Mouse (Mus musculus) c-Kit-positive CD71-negative TER-119-negative erythroid progenitor cells, embryonic 14.5 days (primary cell): ENCODE measurements at regions not wholly inside any gene's neighbourhood (a gene's known extent, or its start where the extent isn't known, plus 50 kb on each side); places are given as distances from the start of the nearest gene placed in this dataset.
"Not testable (repeated sequence)": the region's sequence is repeated elsewhere in the genome, so short reads cannot be mapped to it uniquely, and the experiment has no call there.

Experiments
- DNase-seq: peaks from one replicate; pipeline ENCODE4 v3.0.0-alpha.2; 2013; ENCODE audit warnings: low read depth

DNA sequence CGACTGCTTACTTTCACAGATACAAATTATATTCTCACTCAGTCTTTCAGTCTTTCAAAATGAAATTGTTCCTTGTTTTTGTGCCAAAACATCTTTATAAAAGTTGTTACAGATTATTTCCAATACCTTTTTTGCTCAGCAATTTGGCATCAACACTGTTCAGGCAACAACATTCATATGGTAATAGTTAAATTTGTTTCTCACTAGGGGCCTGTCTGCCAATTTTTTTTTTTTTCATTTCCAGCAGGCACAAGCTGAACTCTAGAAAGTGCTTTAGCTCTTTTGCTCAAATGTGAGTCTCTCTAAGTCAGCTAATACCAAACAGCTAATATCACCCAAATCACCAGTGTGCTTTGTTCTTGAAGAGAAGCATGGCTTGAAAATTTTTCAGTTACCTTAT is 199.4 kb downstream of the Antxr2 start:
- DNase-seq, result no peak

- DNase-seq, result no peak
Measured at GRCm38 (mm10) chr5:97817485-97817884, 213.4 kb downstream of the Antxr2 start.

DNA sequence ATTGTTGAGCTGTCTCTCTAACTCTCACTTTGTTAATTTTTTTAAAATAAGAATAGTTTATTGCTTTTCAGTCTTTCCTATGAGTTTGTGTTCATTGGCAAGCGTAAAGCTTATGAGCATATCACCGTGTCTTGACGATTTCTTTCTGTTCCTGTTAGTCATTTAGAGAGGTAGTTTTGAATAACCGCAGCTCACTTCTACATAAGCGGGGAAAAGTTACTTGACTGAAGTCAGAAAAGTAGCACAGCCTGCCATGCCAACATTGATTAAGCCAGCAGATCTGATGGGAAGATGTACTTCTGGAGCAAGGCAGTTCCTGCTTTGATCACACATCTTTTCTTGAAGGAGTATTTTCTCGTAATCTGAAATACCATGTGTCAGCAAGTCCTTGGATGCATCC is 215.5 kb downstream of the Antxr2 start:
- no peak for DNase-seq

DNA sequence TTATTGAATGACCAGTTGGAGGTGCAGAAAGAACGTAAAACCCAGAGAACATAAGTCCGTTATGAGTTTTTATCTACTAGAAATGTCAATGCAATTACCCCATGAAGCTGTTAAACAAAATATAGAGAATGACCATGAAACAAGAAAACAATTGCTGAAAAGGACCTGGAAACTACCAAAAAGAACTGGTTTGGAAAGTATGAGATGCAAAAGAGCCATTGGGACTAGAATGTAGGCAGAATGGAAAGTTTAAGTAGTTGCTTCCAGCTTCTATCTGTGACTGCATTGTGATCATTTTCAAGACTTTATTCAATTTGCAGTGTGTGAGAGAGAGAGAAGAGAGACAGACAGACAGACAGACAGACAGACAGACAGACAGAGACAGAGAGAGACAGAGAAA is 216.1 kb downstream of the Antxr2 start:
- no peak for DNase-seq

GRCm38 (mm10) chr5:97812611-97813350 is 218.1 kb downstream of the Antxr2 start:
- DNase-seq, result no peak

GRCm38 (mm10) chr5:97809007-97809406 is 221.8 kb downstream of the Antxr2 start:
- no peak for DNase-seq

- DNase-seq, result no peak
Measured at GRCm38 (mm10) chr5:97807171-97807570, 223.7 kb downstream of the Antxr2 start.

GRCm38 (mm10) chr5:97806754-97807153 is 224.1 kb downstream of the Antxr2 start:
- no peak for DNase-seq

GRCm38 (mm10) chr5:97800017-97800416 is 230.8 kb downstream of the Antxr2 start:
- DNase-seq, result no peak

GRCm38 (mm10) chr5:97788175-97788574 is 242.7 kb downstream of the Antxr2 start:
- no peak for DNase-seq

GRCm38 (mm10) chr5:97787001-97787400 is 243.8 kb downstream of the Antxr2 start:
- DNase-seq, result no peak

DNA sequence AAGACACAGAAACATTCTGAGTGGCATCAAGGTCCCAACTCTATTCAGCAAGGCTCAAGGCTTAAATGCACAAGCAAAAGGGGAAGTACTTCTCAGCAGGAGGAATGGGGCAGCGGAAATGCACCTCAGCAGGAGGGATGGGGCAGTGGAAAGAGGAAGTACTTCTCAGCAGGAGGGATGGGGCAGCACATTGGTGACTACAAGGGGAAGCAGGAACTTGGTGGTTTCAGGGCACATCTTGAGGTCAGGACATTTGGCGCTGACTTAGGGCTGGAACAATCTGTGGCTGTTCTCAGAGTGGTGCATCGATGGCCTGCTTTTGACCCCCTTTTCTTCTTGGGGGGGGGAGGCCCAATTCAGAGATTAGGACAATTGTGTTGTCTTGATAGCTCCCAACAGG is 255.7 kb downstream of the Antxr2 start:
- DNase-seq, result not testable (repeated sequence)

- DNase-seq, result not testable (repeated sequence)
Measured at GRCm38 (mm10) chr5:97773451-97773850, 257.4 kb downstream of the Antxr2 start.

DNA sequence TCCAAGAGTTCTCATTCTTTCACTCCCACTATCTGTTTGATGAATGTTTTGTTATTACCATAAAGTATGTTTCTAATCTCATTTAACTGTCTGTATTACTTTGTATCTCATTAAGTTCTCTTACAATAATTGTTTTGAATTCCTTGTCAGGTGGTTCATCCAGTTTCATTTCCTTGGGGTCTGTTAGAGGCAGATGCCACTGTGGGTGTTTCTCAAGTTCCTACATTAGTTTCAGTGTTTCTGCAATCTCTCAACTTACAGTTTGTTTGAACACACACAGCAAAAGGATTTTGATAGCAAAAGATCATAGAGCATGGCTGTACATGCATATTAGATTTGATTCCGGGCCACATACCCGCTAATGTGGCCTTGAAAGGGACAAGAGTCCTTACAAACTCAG is 280.5 kb upstream of the Gk2 start:
- no peak for DNase-seq

DNA sequence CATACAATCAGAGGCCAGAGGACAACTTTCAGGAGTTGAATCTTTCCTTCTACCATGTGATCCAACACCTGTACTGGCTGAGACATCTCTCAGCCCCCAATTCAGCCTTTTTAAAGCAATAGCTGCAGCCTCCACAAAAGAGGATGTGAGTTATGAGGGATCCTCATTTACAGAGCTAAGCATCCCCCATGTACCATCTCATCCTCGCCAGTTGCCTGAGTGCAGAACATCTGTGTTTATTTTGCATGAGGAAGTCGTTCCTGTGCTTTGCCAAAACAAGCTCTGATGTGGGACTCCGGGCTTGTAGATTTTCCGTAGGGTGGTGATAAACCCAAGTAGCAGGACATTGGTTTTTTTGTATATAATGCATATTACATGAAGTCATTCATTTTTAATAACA is 274.1 kb upstream of the Gk2 start:
- DNase-seq, result no peak

GRCm38 (mm10) chr5:97719364-97719763 is 262.5 kb upstream of the Gk2 start:
- not testable (repeated sequence) for DNase-seq

- DNase-seq, result no peak
Measured at GRCm38 (mm10) chr5:97705270-97705669, 248.4 kb upstream of the Gk2 start.

GRCm38 (mm10) chr5:97700507-97700906 is 243.7 kb upstream of the Gk2 start:
- DNase-seq, result no peak

DNA sequence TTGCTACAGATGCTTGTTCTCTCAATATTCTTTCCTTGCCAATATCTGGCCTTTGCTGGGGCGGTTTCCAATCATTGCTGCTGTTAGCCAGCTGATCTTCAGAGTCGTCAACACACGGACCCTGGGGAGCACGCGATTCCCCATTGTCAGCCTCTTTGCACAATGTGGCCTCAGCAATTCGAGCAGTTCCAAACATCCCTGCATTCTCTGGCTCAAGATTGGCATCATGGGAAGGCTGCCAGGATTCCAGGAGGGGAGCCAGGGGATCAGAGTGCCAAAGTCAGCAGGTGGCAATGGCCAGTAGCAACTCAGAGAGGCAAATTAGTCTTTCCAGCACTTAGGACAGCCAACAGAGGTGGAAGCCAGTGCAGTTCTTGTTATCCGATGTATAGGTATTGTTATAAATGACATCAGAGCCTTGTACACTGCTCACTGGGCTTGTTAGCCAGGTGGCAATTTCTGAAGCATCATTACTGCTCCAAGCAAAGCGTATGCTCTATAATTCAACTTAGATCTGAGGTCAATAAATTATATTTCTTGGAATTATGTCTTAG is 240.8 kb upstream of the Gk2 start:
- DNase-seq, result no peak

GRCm38 (mm10) chr5:97693333-97693940 is 236.6 kb upstream of the Gk2 start:
- DNase-seq, result no peak

DNA sequence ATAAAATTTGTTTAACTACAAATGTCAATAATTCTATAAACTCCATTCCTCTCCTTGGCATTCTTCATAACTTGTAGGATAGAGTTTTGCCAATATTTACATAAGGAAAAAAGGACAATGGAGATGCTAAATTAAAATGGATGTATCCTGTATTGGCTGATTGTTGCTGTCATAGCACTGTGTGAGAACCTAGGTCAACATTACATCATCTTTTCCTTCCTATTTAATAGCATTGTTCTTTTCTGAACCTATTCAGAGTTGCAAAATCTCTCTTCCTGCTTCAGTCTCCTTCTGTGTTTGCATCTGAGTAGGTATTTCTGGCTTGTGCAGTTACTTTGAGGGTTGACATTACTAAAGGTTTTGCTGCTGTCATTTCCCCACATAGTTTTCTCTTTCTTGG is 228.6 kb upstream of the Gk2 start:
- DNase-seq, result no peak

GRCm38 (mm10) chr5:97684592-97685258 is 227.9 kb upstream of the Gk2 start:
- DNase-seq, result no peak

GRCm38 (mm10) chr5:97669726-97670125 is 212.9 kb upstream of the Gk2 start:
- DNase-seq, result no peak
